Mouse (Mus musculus): ENCODE data around the gene Cst9.

The Cst9 gene

DNA sequence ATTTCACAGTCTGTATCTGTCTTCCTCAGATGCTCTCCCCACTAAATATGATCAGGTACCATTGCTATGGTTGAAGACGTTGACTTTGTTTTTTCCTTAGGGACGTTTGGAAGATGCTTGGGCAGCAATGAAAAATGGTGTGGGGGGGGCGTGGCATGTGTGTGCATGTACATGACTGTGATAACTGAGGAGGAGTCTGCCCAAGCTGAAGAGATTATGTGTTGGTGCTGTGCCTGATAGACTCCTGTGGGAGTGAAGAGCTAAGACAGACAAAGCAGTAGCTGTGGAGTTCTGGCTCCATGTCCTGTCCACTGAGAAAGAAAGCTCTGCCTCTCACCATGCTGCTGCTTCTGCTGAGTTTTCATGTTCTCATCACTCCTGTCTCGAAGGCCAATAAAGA, at the start of gene Cst9:
Gene Cst9, plus strand, starts transcription at position 236 of the 400 bp plus-strand sequence.
- DNase-seq: no peak

DNA sequence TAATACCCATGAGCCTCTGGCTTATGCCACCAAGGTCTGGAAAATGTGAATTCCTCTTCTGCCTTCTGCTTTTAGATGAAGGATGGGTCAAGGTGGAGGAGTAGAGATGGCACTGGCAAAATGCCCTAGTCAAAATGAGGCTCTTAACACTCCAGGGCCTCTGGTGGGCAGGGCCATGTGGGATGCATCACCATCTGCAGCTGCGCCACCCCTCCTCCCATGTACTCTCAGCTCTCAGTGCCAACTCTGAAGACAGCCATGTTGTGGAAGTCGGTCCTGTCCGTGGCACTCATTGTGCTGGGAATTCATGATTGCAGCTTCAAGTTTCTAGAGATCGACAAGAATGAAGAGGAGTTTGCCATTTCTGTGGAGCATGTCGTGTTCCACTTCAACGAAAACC, 45.8 kb upstream of the Cst9 start, which contains the start of gene Cst12:
Gene Cst12, plus strand, starts transcription at position 220 of the 400 bp plus-strand sequence.
- no peak for DNase-seq

DNA sequence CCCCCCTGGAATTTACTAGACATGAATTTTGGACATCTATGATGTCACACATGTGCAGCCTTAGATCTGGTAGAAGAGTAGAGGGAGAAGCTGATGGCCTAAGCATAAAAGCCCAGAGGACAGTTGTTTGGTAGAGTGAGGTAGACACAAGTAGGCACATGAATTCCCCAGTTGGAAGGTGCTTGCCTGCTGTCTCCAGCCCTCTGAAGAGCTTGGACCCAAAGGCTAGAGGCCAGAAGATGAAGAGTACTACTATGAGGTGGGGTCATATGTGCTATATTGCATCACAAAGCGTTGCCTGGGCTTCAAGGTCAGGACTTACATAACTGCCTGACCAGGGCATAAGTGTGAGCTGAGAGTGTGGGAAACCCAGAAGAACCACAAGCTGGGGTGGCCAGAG, 36.5 kb upstream of the Cst9 start, which contains the start of gene Cst8:
Gene Cst8, plus strand, starts transcription at position 301 of the 400 bp plus-strand sequence.
- no peak for DNase-seq

DNA sequence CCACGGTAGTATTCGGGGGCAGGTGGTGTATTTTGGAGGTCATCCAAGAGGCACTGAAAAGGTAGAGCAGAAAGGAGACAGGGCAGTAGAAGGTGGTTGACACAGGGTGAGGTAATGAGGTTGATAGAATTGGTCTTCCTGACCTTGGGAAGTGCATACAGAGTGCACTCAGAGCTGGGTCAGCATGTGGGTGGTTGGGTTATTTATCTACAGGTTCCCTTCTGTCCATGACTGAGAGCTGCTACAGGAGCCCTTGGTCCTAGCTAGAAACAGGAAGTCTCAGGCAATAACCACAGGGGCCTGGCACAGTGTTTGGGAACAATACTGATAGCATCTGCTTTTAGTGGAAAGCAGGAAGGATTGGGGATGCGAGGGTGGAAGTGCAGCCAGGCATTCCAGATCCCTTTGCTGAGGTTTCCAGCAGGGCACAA, 33.4 kb upstream of the Cst9 start:
- DNase-seq: peak; percentile 88

DNA sequence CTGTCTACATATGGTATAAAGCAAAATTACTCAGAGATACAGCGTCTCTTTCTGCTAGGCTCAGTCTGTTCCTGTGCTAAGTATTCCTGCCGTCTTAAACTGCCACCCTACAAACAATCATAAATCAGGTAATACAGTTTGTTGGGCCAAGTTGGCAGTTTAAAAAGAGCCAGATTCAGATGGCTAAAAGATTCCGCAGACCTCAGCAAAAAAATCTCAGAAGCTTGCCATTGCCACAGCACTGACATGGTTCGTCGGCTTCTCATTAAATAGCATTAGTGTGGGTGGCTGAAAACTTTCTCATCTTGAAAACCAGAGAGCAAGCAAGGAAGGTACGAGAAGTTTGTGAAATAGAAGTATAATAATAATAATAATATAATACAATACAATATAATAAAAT, 28.3 kb upstream of the Cst9 start:
- DNase-seq: no peak

DNA sequence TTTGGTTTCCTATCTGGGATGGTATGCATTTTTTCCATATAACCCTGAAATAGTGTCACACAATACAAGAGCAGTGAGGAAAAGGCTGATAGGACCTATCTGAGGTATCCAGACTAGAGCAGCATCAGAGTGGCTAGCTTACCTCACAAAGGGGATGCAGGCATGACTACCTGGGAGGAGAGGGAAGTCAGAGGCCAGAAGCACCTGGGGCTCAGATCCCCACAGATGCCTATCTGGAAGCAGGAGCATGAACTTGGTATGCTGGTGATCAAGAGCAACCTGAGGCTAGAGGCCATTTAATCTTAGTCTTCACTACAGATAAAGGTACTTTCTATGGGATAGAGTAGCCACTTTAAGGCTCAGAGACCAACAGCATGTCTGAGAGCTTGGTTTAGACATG, 15.0 kb upstream of the Cst9 start, which contains the start of gene Cst13:
Gene Cst13, plus strand, starts transcription at position 173 of the 400 bp plus-strand sequence.
- no peak for DNase-seq

DNA sequence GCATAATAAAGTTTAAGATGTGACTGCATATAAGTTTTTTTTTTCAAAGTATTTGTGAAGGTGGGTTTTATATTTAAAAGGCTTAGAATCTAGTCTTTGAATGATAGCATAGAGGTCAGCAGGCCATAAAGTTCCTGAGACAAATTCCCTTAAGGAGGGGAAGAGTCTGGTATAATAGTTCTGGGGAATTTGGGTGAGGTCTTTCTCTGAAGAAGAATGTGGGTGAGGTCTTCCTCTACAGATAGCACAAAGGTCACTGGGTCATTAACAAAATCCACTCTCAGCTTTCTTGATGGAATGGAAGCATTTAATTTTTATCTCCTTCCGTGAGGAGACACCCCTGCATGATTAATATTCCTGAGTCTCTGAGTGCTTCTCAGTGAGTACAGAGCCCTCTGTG, 9.0 kb upstream of the Cst9 start:
- DNase-seq: no peak

DNA sequence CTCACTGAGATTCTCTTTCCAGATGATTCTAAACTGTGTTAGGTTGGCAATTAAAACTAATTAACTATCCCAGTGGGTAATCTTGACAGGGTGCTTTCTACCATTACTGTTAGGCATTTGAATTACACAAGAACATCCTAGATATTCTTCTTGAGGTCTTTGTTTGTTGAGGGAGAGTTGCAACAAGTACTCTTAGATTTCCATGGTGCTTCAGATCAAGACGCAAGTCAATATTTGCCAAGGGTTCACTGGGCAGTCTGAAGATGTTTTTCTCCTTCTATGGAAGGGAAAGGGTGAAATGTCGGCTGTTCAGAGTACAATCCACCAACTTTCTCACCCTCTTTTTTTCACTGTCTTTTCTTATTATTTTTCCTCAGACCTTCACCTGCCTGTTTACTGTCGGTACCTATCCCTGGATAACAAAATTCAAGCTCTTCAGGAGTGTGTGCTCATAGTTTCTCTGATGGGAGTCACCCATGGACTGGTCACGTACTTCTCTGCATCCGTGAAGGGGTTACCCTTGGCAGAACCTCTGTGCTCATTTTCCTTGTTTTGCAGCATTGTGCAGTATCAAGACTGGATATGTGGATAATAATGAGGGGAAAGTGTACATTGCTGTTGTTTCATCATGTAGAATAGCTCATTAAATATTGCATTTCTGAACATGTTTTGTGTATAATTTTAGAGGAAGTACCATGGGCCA, 3.3 kb downstream of the Cst9 start:
- no peak for DNase-seq

DNA sequence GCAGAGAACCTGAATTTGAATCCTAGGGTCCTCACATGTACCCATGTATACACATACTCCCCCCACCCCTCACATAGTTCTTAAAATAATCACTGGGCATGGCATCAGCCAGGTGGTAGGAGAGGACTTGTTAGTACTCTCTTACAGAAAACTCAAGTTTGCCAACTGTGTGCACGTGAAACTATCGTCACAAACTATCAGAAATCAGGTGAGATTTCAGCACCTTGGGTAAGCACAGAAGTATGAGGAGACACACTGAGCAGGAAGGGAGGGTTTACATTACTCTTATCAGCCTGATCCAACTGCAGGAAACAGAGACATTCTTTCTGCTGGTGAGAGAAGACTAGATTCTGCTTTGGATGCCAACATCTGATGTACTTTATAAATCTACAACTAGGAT, 4.3 kb downstream of the Cst9 start:
- DNase-seq: no peak

DNA sequence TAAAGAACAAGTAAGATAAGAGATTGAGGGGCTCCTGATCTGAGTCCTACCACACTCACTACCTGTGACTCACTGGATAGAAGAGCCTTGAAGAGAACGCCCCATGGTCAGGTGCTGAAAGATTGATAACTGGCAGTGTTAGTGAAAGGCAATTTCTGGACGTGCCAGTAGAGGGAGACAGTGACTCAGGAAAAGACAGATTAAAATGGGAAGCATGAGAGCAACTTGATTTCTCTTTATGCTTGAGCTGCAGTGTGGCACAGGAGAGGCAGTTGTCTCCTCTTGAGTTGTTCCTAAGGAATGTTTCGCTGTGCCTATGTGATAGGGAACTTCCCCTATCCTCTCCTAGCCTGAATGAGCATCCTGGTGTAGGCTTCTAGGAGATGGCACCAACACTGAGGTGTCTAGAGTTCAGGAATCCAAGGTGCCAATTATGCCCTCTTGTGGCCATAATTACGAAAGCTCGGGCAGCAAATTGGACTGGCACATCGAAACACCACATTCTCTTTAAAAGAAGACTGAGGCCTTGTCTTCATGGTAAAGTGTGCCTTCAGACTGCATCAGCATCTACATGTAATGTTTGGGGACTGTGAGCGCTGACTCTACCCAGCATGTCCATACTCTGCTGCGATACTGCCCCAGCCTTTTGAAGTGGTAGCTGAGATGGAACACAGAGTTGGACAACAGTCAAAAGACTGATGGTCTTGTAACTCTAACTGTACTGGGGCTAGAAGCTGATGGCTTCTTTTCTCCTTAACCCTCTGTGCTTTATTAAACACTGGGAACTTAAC, 16.4 kb downstream of the Cst9 start:
- DNase-seq: peak; percentile 66

DNA sequence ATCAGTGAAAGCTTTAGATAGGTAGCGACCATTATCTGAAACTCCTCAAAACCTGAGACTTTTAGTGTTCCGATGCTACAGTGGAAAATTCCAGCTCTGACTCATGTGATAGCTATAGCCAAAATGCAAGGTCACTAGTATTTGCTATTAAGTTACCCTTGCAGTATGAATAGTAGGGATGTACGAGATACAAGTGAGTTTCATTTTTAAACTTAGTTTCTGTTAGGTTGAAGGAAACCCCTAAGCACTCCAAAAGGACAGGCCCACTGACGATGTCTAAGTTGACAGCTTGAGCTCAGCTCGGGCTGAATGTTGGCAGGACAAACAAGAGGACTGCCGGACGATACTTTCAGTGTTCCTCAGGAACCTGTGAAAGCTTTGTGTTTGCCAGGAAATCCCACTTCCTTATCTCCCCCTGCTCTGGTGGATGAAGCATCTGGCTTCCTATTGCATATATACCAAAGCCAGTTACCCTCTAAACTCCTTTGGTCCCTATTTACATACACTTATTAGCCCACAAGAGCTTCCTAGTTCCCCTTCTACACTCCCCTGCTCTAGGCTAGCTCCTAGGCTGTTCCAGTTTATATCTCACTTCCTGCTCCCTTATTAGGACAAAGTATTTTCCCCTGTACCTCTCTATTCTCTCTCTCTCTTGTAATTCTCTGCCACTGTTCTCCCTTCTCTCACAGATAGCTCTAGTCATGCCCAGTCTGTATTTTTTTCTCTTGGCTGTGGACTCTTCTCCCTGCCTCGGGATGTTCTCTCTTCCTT, 21.9 kb downstream of the Cst9 start:
- DNase-seq: no peak

DNA sequence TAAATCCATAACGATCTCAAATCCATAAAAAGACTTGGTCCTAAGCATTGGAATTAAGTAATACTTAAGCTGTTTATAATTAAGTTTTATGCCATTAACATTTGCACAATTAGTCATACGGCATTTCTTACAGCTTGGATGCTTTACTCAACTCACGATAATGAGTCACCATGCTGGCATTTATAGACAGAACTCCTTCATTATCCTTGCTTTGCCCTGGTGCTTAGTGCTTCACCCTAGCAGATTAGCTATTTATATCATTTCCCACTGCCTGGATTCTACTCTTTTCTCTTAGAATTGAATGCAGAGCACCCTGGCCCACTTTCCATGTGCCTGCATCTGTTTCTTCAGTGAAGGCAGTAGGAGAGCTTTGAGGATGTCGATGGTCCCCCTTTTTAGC, 22.6 kb downstream of the Cst9 start:
- no peak for DNase-seq

DNA sequence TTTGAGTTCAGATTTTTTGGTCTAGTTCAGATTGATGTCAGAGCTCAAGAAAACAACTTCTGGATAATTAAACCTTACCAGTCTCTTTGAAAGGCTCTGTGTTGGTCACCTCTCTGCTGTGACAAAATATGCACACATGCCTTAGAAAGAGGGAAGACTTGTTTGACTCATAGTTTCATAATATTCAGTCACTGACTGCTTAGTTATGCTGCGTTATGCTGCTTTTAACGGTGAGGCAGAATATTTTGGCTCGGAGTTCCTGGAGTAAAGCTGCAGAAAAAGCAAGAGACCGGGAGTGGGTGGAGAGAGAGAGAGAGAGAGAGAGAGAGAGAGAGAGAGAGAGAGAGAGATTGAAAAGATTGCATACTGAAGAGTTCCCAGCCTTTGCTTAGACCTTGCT, 26.0 kb downstream of the Cst9 start:
- no peak for DNase-seq

DNA sequence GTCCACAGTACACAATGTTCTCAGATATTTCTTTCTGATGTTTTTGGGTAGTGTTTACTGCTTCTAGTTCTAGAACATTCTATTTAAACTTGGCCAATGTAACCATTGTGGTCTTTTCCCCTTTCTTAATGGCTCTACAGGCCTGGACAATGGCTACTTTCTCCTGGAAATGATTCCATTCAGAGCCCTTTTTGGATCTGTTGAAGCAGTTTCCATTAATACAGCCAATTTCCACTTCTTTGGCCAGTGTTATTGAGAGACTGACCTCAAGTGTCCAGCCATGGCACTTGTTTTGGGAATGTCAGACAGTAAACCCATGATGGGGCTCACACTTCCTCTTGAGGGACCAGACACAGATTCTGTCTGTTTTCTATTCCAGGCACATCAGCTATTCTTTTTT, 26.7 kb downstream of the Cst9 start:
- DNase-seq: no peak

DNA sequence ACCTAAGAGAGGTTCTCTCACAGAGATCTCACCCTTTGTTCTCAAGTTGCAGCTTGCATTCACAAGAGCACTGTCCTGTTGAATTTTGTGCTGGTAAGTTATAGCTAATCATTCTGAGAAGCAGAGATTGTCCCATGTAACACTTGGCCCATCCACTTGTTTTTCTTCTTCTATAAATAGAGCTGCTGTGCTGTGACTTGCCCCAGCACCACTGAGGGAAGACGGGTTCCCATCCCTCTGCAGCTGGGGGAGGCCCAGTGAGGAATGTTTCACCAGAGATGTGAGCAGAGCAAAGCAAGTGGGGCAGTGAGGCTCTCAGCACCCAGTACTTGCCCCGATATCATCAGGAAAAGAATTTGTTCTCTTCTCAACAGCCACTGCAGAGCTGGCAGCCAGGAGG, 30.0 kb downstream of the Cst9 start, which contains the start of gene 9230104L09Rik:
Gene 9230104L09Rik, minus strand, starts transcription at position 73 of the 400 bp plus-strand sequence.
- DNase-seq: no peak

DNA sequence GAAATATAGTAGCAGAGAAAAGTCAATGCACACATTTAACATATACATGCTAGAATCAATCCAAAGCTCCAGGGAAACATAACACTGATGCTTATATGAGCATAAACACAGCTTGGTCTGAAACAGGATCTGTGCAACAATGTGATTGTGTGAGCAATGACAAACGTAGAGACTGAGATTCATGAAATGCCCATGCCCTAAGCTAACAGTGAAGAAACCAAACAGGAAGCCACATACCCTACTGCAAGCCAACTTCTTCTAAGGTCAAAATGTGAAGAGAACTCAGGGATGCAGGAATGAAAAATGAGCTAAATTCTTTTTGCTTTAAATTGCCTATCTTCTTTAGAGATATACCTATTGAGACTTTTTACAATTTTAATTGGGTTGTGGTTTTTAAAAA, 34.0 kb downstream of the Cst9 start:
- no peak for DNase-seq

DNA sequence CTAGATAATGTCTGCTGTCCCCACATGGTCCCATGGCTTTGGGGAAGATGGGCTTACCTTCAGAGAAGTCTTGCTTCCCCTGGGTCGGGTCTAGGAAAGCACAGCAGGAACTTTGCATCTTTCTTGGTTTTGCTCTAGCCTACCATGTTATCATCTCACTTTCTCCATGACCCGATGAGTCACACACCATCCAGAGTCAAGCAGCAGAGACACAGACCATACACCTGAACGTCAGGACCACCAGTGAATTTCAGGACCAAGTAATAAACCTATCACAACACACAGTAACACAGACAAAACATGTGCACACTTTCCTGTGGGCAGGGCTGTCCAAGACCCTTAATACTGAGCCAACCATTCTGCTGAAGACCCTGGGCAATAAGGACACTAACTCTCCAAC, 35.6 kb downstream of the Cst9 start:
- DNase-seq: no peak

DNA sequence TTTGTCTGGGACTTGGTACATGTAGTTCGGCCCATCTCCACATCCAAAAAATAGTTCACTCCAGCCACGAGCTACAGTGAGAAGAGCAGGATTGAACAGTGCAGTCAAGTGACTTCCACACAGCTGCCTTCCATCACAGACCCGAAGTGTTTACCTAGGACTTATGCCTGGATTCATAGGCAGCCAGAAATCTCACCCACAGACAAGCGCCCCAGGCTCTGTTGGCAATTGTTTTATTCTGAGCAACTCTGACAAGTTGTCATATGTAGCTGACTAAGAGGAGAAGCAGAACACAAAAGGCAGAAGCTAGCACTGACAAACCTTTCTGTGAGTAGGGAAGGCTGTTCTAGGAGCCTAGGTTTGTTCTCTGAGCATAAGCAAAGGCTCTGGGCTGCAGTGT, 37.9 kb downstream of the Cst9 start:
- DNase-seq: no peak

DNA sequence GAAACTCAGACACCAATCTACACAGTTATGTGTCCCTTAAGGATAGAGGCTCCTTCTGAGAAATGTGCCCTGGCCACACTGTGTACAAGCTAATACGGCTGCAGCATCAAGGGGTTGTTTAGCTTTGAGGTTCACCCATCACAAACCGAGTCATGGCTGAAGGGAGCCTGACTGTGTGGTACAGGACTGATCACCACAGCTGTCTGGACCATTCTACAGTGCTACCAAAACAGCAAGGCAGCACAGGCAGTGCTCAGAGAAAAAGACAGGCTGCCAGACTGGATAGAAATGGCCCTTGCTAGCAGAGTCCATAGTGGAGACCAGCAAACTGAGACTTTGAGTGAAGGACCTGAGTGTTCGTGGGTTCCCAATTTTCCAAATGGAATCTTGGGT, 39.3 kb downstream of the Cst9 start:
- DNase-seq: no peak

DNA sequence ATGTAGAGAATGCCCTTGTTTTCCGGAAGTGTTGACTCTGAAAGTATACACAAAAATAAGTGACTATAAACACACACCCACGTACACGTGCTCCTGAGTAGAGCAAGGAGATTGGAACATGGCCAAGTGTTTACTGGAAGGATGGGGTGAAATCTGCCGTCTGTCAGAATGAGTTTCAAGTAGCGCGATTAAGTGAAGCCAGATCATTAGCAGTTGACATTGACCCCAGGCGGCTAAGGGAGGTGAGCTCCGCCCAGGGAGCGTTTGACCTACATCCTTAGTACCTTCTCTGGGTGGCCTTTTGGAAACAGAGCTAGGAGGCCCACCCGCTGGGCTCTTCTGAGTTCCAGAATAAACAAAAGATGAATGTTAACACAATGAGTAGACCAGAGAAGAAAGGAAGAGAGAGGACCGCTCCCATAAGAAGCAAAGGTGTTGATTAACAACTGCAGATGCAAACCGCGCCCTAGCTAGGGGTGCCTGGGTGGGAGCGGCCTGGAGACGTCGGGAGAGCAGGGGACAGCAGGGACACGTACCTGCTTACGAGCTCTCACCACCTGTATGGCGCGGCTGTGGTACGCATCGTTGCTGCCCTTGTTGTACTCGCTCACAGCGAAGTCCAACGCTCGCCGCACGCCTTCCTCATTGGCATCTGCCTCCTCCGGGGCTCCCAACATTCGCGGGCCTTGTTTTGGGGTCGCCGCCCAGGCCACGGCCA, 39.8 kb downstream of the Cst9 start:
- DNase-seq: peak; percentile 38

DNA sequence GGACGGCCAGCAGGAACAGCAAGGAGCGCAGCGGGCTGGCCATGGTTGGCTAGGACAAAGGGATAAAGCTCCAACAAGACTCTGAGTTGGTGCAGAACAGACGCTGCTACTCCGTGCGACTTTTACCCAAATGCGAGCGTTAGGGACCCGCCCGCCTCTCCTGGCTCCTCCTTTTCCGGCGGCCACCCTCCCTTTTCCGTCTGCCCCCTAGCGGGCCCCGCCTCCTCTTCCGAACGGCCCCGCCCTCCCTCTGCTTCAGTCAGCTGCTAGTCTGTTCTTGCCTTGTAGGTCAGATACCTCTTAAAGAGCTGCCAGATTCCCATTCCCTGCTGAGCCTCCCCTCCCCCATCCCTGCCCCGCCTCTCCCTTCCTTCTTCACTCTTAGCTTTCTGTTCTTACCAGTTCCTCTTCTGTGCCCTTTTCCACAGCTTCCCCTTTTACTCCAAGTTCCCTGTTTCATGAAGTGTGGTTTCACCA, 40.4 kb downstream of the Cst9 start, which contains the start of gene Cst3:
Gene Cst3, minus strand, starts transcription at position 358 of the 477 bp plus-strand sequence.
- peak; percentile 89 for DNase-seq

DNA sequence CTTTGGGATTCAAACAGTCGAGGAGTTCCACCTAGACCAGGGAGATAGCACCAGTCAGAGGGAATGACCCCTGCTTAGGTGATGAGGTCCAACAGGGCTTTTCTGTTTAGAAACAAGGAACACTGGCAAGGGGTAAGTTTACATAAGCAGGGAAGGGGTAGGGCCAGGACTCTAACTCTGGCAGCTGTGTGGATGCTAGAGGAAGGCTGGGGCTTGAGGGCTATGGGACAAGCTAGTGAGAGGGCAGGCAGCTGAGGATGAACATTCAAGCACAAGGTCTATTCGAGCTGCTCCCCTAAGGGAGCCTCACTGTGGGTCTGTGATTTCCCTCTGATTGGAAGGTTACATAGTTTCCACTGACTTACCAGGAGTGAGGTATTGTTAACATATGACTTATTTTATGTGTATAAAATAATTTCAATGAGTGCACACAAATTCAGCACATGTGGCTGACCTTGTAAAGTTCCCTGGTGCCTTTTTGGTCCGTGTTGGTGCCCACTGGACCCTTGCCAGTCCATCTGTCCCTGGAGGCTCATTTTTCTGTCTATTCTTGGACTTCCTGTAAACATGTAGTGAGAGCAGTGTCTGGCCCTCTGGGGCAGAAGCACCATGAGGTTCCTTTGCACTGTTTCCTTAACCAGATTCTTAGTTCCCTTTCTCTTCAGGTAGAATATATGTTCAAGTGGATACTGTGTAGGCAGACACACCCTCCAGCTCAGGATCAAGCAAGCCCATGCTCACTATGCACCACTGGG, 42.2 kb downstream of the Cst9 start:
- DNase-seq: peak; percentile 15

All from cerebellum, adult 11-12 months (tissue).